Comparison of ENCODE assay signal across 8 mouse cellular contexts in genomic region chr3:129724961-129725501, GRCm38 (mm10). TPM values are rescaled to one million over a fixed set of nuclear protein-coding genes. Genes with fewer than 3 reads are reported as not detected.
A peak's percentile ranks its signal among the peaks of the same experiment; 100 is the strongest.
DNase-seq lines count a peak whose midpoint lies in the region; ATAC-seq and TF ChIP-seq lines count a peak whose summit lies in the region.

No protein-coding gene starts in this region.

- peak overlapping the region; percentile 75 for H3K4me2 ChIP-seq in forebrain, embryonic 15.5 days (replicated peaks)

- H3K4me3 ChIP-seq in ES-E14 (ENCODE audit: insufficient read depth in 1 of 2, low read depth in 1 of 2, low read length in 2 of 2, poor library complexity in 1 of 2, severe bottlenecking in 1 of 2), result peak overlapping the region; percentile 74 to 93
- H3K4me3 ChIP-seq in forebrain, embryonic 15.5 days, result peak overlapping the region; percentile 60
- peak overlapping the region; percentile 89 for H3K4me3 ChIP-seq in lung, adult 2 months (replicated peaks; ENCODE audit: extremely low read depth, low read depth, low read length)

- WGBS in forebrain, embryonic 15.5 days, result 2% methylated on average over 24 of the region's 24 CpGs
- under 1% methylated on average over 24 of the region's 24 CpGs for WGBS in lung, adult 2 months

- no peaks in the 10 kb centered on the region for H3K4me1 ChIP-seq in ES-E14 (ENCODE audit: control insufficient read depth in 2 of 2, insufficient read depth in 2 of 2, low read length in 2 of 2, poor library complexity in 1 of 2)
- H3K4me1 ChIP-seq in forebrain, embryonic 15.5 days, result peaks cover 8% of the 10 kb centered on the region
- peaks cover 2% of the 10 kb centered on the region; the same call in 1 of the 2 replicates for H3K4me1 ChIP-seq in lung, adult 2 months (ENCODE audit: control insufficient read depth, insufficient read depth, low read length)

- no peaks in the 10 kb centered on the region for H3K27me3 ChIP-seq in forebrain, embryonic 15.5 days

- peak overlapping the region; percentile 72 for H3K9ac ChIP-seq in ES-E14 (ENCODE audit: insufficient read depth, low read depth, low read length, poor library complexity, severe bottlenecking)
- peak overlapping the region; percentile 55 for H3K9ac ChIP-seq in forebrain, embryonic 15.5 days (replicated peaks)

- peak; percentile 95; the same call in 1 of the 2 replicates for TF ChIP-seq POLR2A in lung, adult 2 months (IDR thresholded peaks at IDR 0.05; ENCODE audit: borderline replicate concordance, extremely low read depth, low read depth, low read length)

- in situ Hi-C loops in ES-E14 (cut with MboI; ENCODE audit: low sequenced_read_pairs in 2 of 2, unreplicated experiment in 2 of 2), result no loop called here

- intact Hi-C loops in heart, postnatal 25 days (cut with DNase I), result loop anchor here (5.0 to 10.0 kb wide), 2 partner anchors 107 to 1000 kb away; partner anchors contain the start of gene Gar1

- peak; percentile 98 for ATAC-seq in forebrain, embryonic 15.5 days (replicated peaks)
- ATAC-seq in neutrophil, adult 5-6 weeks (ENCODE audit: extremely low read depth, insufficient number of reproducible peaks, low FRiP score, poor library complexity, severe bottlenecking), result peak; percentile 87

- DNase-seq in ES-E14 (ENCODE audit: low read depth, low spot score), result peak; percentile 92
- DNase-seq in cerebellum, adult 11-12 months, result peak; percentile 96
- DNase-seq in heart, postnatal 25 days (ENCODE audit: low spot score), result peak; percentile 86
- peak; percentile 89 to 97 for DNase-seq in layer of hippocampus, adult 18-20 months (ENCODE audit: low spot score in 2 of 2)
- DNase-seq in lung, adult 2 months, result peak; percentile 91
- DNase-seq in thymus, adult 18-20 months, result peak; percentile 86 to 91

- no peak overlapping the region for H3K27ac ChIP-seq in ES-E14 (ENCODE audit: insufficient read depth, low read depth, low read length, poor library complexity, severe bottlenecking)
- H3K27ac ChIP-seq in forebrain, embryonic 15.5 days (replicated peaks), result peak overlapping the region; percentile 86

- no peaks in the 10 kb centered on the region for H3K36me3 ChIP-seq in ES-E14 (ENCODE audit: control insufficient read depth, insufficient read depth, low read length, poor library complexity, severe bottlenecking)
- no peaks in the 10 kb centered on the region for H3K36me3 ChIP-seq in forebrain, embryonic 15.5 days

- no peaks in the 10 kb centered on the region for H3K9me3 ChIP-seq in ES-E14 (ENCODE audit: control insufficient read depth, insufficient read depth, low read depth, low read length)
- H3K9me3 ChIP-seq in forebrain, embryonic 15.5 days, result no peaks in the 10 kb centered on the region

- no peak for TF ChIP-seq CTCF in lung, adult 2 months (IDR thresholded peaks at IDR 0.05; ENCODE audit: insufficient read depth, low read length)

TF ChIP-seq in ES-E14, 5 proteins besides CTCF, POLR2A, EP300 and RAD21:
- TF ChIP-seq ZC3H11A (IDR thresholded peaks at IDR 0.05; ENCODE audit: borderline replicate concordance, low read depth, low read length) (no peak), ZNF384 (IDR thresholded peaks at IDR 0.05; ENCODE audit: low read depth, low read length) (no peak), MAFK (IDR thresholded peaks at IDR 0.05; ENCODE audit: insufficient read depth, low read depth, low read length) (no peak), CHD2 (IDR thresholded peaks at IDR 0.05; ENCODE audit: low read depth, low read length) (no peak), HCFC1 (IDR thresholded peaks at IDR 0.05; ENCODE audit: borderline replicate concordance, insufficient read depth, low read length) (no peak)

RNA-seq across cellular contexts. Expression of gene Egf, which starts 30.1 kb away (rescaled TPM):
- total RNA-seq in ES-E14 (2012; rRNA removed), result 2.2 and 2.4 TPM in 2 replicates
- 1.8 and 2.2 TPM in 2 replicates for polyA plus RNA-seq in forebrain, embryonic 15.5 days (2015; fragmentation: Nextera tagmentation; extraction: Ambion mirVana)
- total RNA-seq in heart, postnatal 25 days (2021), result 1 to 10 TPM; 1.4 to 1.7 TPM
- total RNA-seq in layer of hippocampus, adult 18-20 months (2021), result 1 to 10 TPM; 1.2 to 1.7 TPM
- 0.66 and 3.1 TPM in 2 replicates for polyA plus RNA-seq in lung, adult 2 months (2012; rRNA removed)
- 2.0 and 2.1 TPM in 2 replicates for total RNA-seq in neutrophil, adult 5-6 weeks (2017)
